Mouse (Mus musculus) ES-E14 (cell line): ENCODE results near the gene Glrx3.

ENCODE experiments used
- CHD2 ChIP-seq: IDR thresholded peaks from 2 replicates; pipeline ENCODE4 v1.6.1; 2014; ENCODE audit warnings: mild to moderate bottlenecking, low read depth, low read length, inconsistent platforms
- HCFC1 ChIP-seq: IDR thresholded peaks from 2 replicates; pipeline ENCODE4 v1.6.1; 2012; ENCODE audit warnings: low read length, inconsistent platforms, borderline replicate concordance; ENCODE audit not compliant: insufficient read depth
- MAFK ChIP-seq: IDR thresholded peaks from 2 replicates; pipeline ENCODE4 v1.6.1; 2014; ENCODE audit warnings: mild to moderate bottlenecking, low read depth, low read length, inconsistent platforms; ENCODE audit not compliant: insufficient read depth
- ZC3H11A ChIP-seq: IDR thresholded peaks from 2 replicates; pipeline ENCODE4 v1.6.1; 2012; ENCODE audit warnings: low read depth, mild to moderate bottlenecking, inconsistent platforms, low read length, borderline replicate concordance
- ZNF384 ChIP-seq: IDR thresholded peaks from 2 replicates; pipeline ENCODE4 v1.6.1; 2012; ENCODE audit warnings: low read depth, low read length, inconsistent platforms

DNA sequence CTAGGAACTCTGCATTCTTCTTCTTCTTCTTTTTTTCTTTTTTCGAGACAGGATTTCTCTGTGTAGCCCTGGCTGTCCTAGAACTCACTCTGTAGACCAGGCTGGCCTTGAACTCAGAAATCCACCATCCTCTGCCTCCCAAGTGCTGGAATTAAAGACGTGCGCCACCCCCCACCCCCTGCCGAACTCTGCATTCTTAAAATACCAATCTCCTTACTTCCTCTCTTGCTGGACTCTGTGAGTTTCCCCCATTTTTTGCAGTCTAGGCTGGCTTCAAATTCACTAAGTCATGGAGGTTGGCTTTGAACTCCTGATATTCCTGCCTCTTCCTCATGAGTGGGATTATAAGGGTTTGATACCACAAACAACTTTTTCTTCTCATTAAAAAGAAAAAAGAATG, 10.7 kb upstream of the Glrx3 start:
- TF ChIP-seq HCFC1: no peak
- no peak for TF ChIP-seq MAFK
- TF ChIP-seq ZNF384: no peak
- no peak for TF ChIP-seq ZC3H11A
- TF ChIP-seq CHD2: no peak
